Mouse (Mus musculus) macrophage (primary cell): ENCODE measurements around the gene Cdh13. TPM values are rescaled to one million over a fixed set of nuclear protein-coding genes. Genes with fewer than 3 reads are reported as not detected.

Experiments
- H3K27ac ChIP-seq: fragments of 350-480 bp; formaldehyde crosslinking; 2 replicates; pipeline ENCODE4 v1.9.0; 2021
- H3K36me3 ChIP-seq: fragments of 350-480 bp; formaldehyde crosslinking; 2 replicates; pipeline ENCODE4 v1.9.0; 2021; ENCODE audit errors: inconsistent target
- H3K4me3 ChIP-seq: fragments of 350-480 bp; formaldehyde crosslinking; 2 replicates; pipeline ENCODE4 v1.9.0; 2021; ENCODE audit errors: inconsistent target
- H3K79me2 ChIP-seq: fragments of 350-480 bp; formaldehyde crosslinking; 2 replicates; pipeline ENCODE4 v1.9.0; 2021; ENCODE audit errors: inconsistent target
- WGBS: methylation state at CpG from one replicate; pipeline ENCODE4 v1.1.7; 2026; ENCODE audit warnings: inconsistent platforms; ENCODE audit not compliant: missing documents; 5-methylcytosine and 5-hydroxymethylcytosine counted together
- polyA plus RNA-seq: library from polyadenylated mRNA; stranded (reverse); fragments of 250-400 nt; gene quantifications from 3 replicates; pipeline ENCODE4 v1.2.4, GENCODE M21; 2018; ENCODE audit warnings: inconsistent platforms

Gene Cdh13
- polyA plus RNA-seq, 1 experiment from 2014 or later, result not detected

DNA sequence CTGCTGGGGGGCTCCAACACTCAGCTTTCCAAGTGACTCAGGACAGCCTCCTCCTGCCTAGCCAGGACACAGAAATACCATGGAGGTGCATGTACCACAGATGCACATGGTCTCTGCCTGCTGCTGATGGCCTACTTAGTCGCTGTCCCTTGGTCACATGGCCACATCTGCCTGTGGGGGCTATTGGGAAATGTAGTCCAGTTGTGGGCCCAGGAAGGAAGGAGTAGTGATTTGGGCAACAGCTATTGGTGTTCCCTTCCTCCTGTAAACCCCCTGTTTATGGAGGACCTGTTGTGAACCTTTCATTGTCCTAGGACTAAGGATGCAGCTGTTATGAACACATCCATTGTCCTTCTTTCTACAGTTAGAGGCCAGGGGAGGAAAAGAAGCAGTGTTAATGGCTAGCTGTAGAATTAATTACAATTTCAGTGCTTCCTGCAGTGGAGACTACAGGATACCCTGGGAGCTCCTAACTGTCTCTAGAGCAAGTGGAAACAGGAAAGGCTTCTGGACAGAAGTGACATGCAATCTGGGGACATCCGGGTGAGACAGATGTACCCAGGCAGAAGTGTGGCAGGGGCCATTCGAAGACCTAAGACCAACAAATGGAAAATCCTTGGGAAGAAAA, 150.1 kb downstream of the Cdh13 start:
- Histone ChIP-seq H3K27ac (no peak overlapping the region), H3K79me2 (no peaks in the 10 kb centered on the region), H3K36me3 (no peaks in the 10 kb centered on the region), H3K4me3 (no peak overlapping the region)
- 61% methylated on average over 3 of the region's 3 CpGs for WGBS

DNA sequence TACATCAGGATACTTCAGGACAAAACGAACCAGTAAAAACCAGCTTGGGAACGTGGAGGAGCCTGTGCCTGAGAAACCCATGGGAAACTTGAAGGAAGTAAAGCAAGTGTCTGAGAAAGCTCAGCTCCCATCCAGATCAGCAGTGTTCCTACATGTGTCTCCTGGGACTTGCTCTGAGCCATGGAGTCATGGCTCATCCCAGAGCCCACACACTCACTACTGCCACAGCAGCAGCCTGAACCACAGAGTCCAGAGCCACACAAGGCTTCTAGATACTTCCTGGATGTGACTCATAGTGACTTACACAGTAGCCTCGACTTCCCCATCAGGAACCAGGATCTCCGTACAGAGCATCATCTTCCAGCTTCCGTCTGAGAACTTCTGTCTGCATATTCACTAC, 153.2 kb downstream of the Cdh13 start:
- Histone ChIP-seq H3K79me2 (no peaks in the 10 kb centered on the region), H3K4me3 (no peak overlapping the region), H3K27ac (no peak overlapping the region), H3K36me3 (no peaks in the 10 kb centered on the region)
- 67% methylated on average over 5 of the region's 5 CpGs for WGBS

GRCm38 (mm10) chr8:118437152-118437551, 153.6 kb downstream of the Cdh13 start:
- Histone ChIP-seq H3K27ac (no peak overlapping the region), H3K79me2 (no peaks in the 10 kb centered on the region), H3K4me3 (no peak overlapping the region), H3K36me3 (no peaks in the 10 kb centered on the region)
- 91% methylated on average over 10 of the region's 10 CpGs for WGBS

GRCm38 (mm10) chr8:118437874-118438273, 154.3 kb downstream of the Cdh13 start:
- H3K27ac ChIP-seq, result no peak overlapping the region
- H3K36me3 ChIP-seq, result no peaks in the 10 kb centered on the region
- no peak overlapping the region for H3K4me3 ChIP-seq
- no peaks in the 10 kb centered on the region for H3K79me2 ChIP-seq
- WGBS, result 90% methylated on average over 3 of the region's 3 CpGs

GRCm38 (mm10) chr8:118439857-118440256, 156.3 kb downstream of the Cdh13 start:
- WGBS, result 86% methylated on average over 5 of the region's 5 CpGs
- no peaks in the 10 kb centered on the region for H3K79me2 ChIP-seq
- H3K27ac ChIP-seq, result no peak overlapping the region
- H3K36me3 ChIP-seq, result no peaks in the 10 kb centered on the region
- H3K4me3 ChIP-seq, result no peak overlapping the region

DNA sequence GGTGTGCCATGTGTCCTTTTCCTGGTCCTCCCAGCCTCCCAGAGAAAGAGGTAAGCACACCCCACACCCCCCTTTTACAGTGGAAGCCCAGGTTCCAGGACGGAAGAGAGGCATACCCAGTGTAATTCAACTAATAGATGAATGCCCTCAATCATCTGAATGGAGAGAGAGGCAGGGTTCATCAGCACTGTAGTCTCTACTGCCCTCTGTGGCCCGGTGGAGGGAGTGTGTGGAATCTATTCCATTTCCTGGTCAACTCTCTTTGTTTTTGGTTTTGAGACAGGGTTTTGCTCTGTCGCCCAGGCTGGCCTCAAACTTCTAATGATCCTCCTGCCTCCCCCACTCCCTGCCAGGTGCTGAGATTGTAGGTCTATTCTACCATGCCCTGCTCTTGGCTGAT, 159.8 kb downstream of the Cdh13 start:
- no peak overlapping the region for H3K27ac ChIP-seq
- WGBS, result 61% methylated on average over 3 of the region's 3 CpGs
- no peaks in the 10 kb centered on the region for H3K36me3 ChIP-seq
- no peak overlapping the region for H3K4me3 ChIP-seq
- H3K79me2 ChIP-seq, result no peaks in the 10 kb centered on the region

GRCm38 (mm10) chr8:118444651-118445207, 161.2 kb downstream of the Cdh13 start:
- WGBS, result 59% methylated on average over 8 of the region's 8 CpGs
- H3K79me2 ChIP-seq, result no peaks in the 10 kb centered on the region
- H3K36me3 ChIP-seq, result no peaks in the 10 kb centered on the region
- H3K27ac ChIP-seq, result no peak overlapping the region
- no peak overlapping the region for H3K4me3 ChIP-seq

- Histone ChIP-seq H3K27ac (no peak overlapping the region), H3K36me3 (no peaks in the 10 kb centered on the region), H3K4me3 (no peak overlapping the region), H3K79me2 (no peaks in the 10 kb centered on the region)
- 91% methylated on average over 9 of the region's 9 CpGs for WGBS
Observed at GRCm38 (mm10) chr8:118446516-118446915, 163.0 kb downstream of the Cdh13 start.

DNA sequence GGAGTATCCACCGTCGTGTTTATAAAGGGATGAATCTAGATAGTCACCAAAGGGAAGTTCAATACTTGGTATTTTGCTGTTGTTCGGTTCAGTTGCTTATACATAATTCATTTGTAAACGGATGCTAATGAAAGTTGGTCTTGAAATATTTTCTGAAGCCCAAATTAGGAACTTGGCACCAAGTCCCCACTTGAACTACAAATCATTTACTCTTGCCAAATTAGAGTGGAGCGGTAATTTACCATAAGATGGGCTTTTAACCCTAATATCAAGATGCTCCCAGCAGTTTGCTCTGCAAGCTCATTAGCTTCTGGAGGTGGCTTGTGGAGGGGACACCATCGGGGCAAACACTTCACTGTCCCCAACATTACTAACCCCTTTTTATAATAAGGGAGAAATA, 164.5 kb downstream of the Cdh13 start:
- WGBS, result 94% methylated on average over 6 of the region's 6 CpGs
- Histone ChIP-seq H3K27ac (no peak overlapping the region), H3K36me3 (no peaks in the 10 kb centered on the region), H3K79me2 (no peaks in the 10 kb centered on the region), H3K4me3 (no peak overlapping the region)

DNA sequence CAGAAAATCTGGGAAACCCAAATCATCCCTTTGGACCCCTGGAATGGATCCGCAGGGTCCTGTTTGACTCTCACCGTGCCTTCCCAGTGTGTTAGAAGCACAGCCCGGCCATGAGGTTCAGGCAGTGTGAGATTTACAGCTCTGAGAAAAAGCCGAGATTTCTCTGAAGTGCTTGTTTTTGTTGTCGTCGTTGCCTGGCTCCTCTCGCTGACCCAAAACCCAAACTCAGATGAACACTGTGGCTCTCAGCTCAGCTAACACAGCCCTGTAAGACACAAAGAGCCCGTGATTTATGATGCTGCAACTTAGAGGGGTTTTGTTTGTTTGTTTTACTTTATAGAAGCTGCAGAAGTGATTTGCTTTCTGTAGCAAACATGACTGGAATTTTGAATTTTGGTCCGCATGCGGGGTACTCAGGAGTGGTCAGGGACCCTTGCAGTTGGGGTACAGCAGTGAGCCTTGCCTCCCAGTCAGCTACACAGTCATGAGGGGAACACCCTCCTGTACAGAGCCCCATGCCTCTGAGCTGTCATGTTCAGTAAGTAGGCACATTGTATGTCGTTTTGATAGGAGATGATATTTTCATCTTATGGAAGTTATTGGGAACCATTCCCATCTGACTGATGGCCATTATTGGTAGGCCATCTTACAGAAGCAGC, 169.0 kb downstream of the Cdh13 start:
- 64% methylated on average over 11 of the region's 11 CpGs for WGBS
- H3K4me3 ChIP-seq, result no peak overlapping the region
- no peaks in the 10 kb centered on the region for H3K36me3 ChIP-seq
- no peak overlapping the region for H3K27ac ChIP-seq
- H3K79me2 ChIP-seq, result no peaks in the 10 kb centered on the region

DNA sequence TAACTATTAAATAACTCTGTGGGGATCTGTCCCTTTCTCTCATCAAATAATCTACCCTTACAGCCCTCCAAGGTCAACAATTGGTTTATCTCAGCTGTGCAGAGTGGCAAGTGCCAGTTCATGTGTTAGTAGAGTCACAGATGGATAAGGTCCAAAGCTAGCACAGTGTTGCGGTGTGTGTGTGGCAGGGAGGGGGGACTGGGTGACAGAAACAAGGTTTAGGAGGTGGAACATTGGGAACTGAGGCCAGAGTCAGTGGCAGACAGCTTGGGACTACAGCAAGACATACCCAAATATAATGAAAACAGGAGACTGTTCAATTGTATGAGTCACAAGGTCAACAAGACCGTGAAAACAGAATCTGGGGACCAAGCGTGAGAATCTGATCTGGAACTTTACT, 171.7 kb downstream of the Cdh13 start:
- H3K36me3 ChIP-seq, result no peaks in the 10 kb centered on the region
- H3K4me3 ChIP-seq, result no peak overlapping the region
- H3K27ac ChIP-seq, result no peak overlapping the region
- H3K79me2 ChIP-seq, result no peaks in the 10 kb centered on the region
- WGBS, result 82% methylated on average over 3 of the region's 3 CpGs

- H3K36me3 ChIP-seq, result no peaks in the 10 kb centered on the region
- no peak overlapping the region for H3K27ac ChIP-seq
- WGBS, result 88% methylated on average over 3 of the region's 3 CpGs
- H3K4me3 ChIP-seq, result no peak overlapping the region
- H3K79me2 ChIP-seq, result no peaks in the 10 kb centered on the region
Observed at GRCm38 (mm10) chr8:118465330-118465948, 181.9 kb downstream of the Cdh13 start.

- Histone ChIP-seq H3K4me3 (no peak overlapping the region), H3K36me3 (no peaks in the 10 kb centered on the region), H3K27ac (no peak overlapping the region), H3K79me2 (no peaks in the 10 kb centered on the region)
- WGBS, result 85% methylated on average over 8 of the region's 9 CpGs
Observed at GRCm38 (mm10) chr8:118477587-118477986, 194.1 kb downstream of the Cdh13 start.

- WGBS, result 73% methylated on average over 4 of the region's 4 CpGs
- H3K4me3 ChIP-seq, result no peak overlapping the region
- H3K27ac ChIP-seq, result no peak overlapping the region
- no peaks in the 10 kb centered on the region for H3K36me3 ChIP-seq
- no peaks in the 10 kb centered on the region for H3K79me2 ChIP-seq
Observed at GRCm38 (mm10) chr8:118488735-118489134, 205.2 kb downstream of the Cdh13 start.

DNA sequence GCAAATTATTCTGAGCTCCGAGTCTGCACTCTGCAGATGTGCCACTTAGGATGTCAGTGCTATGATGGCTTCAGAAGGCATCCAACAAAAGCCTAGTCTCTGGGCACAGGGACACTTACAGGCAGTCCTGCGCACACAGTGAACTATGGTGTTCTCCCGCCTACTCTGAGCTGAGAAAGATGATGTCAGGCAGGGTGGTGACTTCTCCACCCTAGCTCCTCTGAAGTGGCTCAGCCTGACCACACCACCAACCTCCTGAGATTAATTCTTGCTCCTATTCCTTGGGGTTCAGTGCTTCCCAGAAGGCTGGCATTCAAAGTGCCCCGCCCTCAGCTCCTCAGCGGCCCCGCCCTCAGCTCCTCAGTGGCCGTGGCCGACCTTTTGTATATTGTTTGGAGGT, 219.0 kb downstream of the Cdh13 start:
- Histone ChIP-seq H3K79me2 (no peaks in the 10 kb centered on the region), H3K27ac (no peak overlapping the region), H3K36me3 (no peaks in the 10 kb centered on the region), H3K4me3 (no peak overlapping the region)
- 82% methylated on average over 8 of the region's 8 CpGs for WGBS
